Mouse (Mus musculus) spleen, adult 2 months (tissue): ENCODE results near the gene Nprl3. TPM values are rescaled to one million over a fixed set of nuclear protein-coding genes. Genes with fewer than 3 reads are reported as not detected.
A peak's percentile ranks its signal among the peaks of the same experiment; 100 is the strongest.

ENCODE experiments used
- DNase-seq, 2 experiments: peaks; one replicate each; pipeline versions ENCODE4 v3.0.0 to v3.0.0-alpha.2; 2012 to 2021; ENCODE audit warnings: low spot score in 2 of 2, low read depth in 1 of 2
- H3K27ac ChIP-seq: fragments of 200-500 bp; 2 replicates; pipeline ENCODE4 v1.5.1; 2012; ENCODE audit warnings: low read length, inconsistent platforms; ENCODE audit not compliant: insufficient read depth
- H3K27me3 ChIP-seq: fragments of 200-500 bp; 2 replicates; pipeline ENCODE4 v1.6.1; 2012; ENCODE audit warnings: mild to moderate bottlenecking, moderate library complexity, low read length, inconsistent platforms; ENCODE audit not compliant: control insufficient read depth, insufficient read depth
- H3K36me3 ChIP-seq: fragments of 200-500 bp; 2 replicates; pipeline ENCODE4 v1.6.1; 2012; ENCODE audit warnings: mild to moderate bottlenecking, low read length, inconsistent platforms; ENCODE audit not compliant: control insufficient read depth, insufficient read depth
- H3K4me1 ChIP-seq: fragments of 200-500 bp; 2 replicates; pipeline ENCODE4 v1.6.1; 2011; ENCODE audit warnings: inconsistent platforms; ENCODE audit not compliant: control insufficient read depth, insufficient read depth, insufficient read length
- H3K4me3 ChIP-seq: fragments of 200-500 bp; 2 replicates; pipeline ENCODE4 v1.5.1; 2011; ENCODE audit warnings: mild to moderate bottlenecking, inconsistent platforms; ENCODE audit not compliant: insufficient read depth, insufficient read length; ENCODE audit errors: extremely low read depth
- CTCF ChIP-seq: fragments of 200-500 bp; IDR thresholded peaks from 2 replicates; pipeline ENCODE4 v1.5.1; 2011; ENCODE audit warnings: mild to moderate bottlenecking, inconsistent platforms; ENCODE audit not compliant: insufficient read depth, insufficient read length, insufficient replicate concordance; ENCODE audit errors: extremely low read depth
- POLR2A ChIP-seq: fragments of 200-500 bp; IDR thresholded peaks from 2 replicates; pipeline ENCODE4 v1.6.1; 2011; ENCODE audit warnings: low read depth, low read length, inconsistent platforms
- WGBS: fragments of 180-500 bp; shearing (Covaris S2); methylation state at CpG from one replicate; pipeline ENCODE4 v1.1.7; 2018; 5-methylcytosine and 5-hydroxymethylcytosine counted together
- polyA plus RNA-seq: library from polyadenylated mRNA; depleted of rRNA; stranded (reverse); fragments of >200 nt; gene quantifications from 2 replicates; pipeline ENCODE4 v1.2.3, GENCODE M21; 2012

Nprl3 gene
- polyA plus RNA-seq, 1 experiment: 76.9 TPM

- TF ChIP-seq POLR2A: no peak
- no peak for TF ChIP-seq CTCF
- Histone ChIP-seq H3K4me3 (peak within 1 kb of the TSS; percentile 54), H3K4me1 (peaks cover 14% of the 10 kb centered on the region), H3K27me3 (no peaks in the 10 kb centered on the region), H3K27ac (peak within 1 kb of the TSS; percentile 44; the same call in 1 of the 2 replicates), H3K36me3 (no peaks in the 10 kb centered on the region)
- 48% methylated on average over 10 of the region's 10 CpGs for WGBS
- DNase-seq: no peak
Observed at GRCm38 (mm10) chr11:32200075-32200601, 67.4 kb downstream of the Nprl3 start, which contains the start of gene Il9r. Gene Il9r (minus strand): TSS chr11:32200279.

- H3K36me3 ChIP-seq: no peaks in the 10 kb centered on the region
- H3K4me1 ChIP-seq: peaks cover 14% of the 10 kb centered on the region
- DNase-seq: no peak
- no peak for TF ChIP-seq CTCF
- no peak for TF ChIP-seq POLR2A
- 38% methylated on average over 6 of the region's 6 CpGs for WGBS
- H3K27ac ChIP-seq: no peak overlapping the region
- peak overlapping the region; percentile 54 for H3K4me3 ChIP-seq
- no peaks in the 10 kb centered on the region for H3K27me3 ChIP-seq
Observed at GRCm38 (mm10) chr11:32199230-32199629, 68.3 kb downstream of the Nprl3 start.

- no peak for TF ChIP-seq CTCF
- no peak for TF ChIP-seq POLR2A
- DNase-seq: no peak
- no peak overlapping the region for H3K27ac ChIP-seq
- 67% methylated on average over 14 of the region's 14 CpGs for WGBS
- H3K27me3 ChIP-seq: no peaks in the 10 kb centered on the region
- H3K36me3 ChIP-seq: no peaks in the 10 kb centered on the region
- H3K4me3 ChIP-seq: peak overlapping the region; percentile 27; the same call in 1 of the 2 replicates
- H3K4me1 ChIP-seq: peaks cover 14% of the 10 kb centered on the region
Observed at GRCm38 (mm10) chr11:32198256-32198955, 69.1 kb downstream of the Nprl3 start.

GRCm38 (mm10) chr11:32197766-32198165 is 69.7 kb downstream of the Nprl3 start:
- Histone ChIP-seq H3K27ac (no peak overlapping the region), H3K4me1 (peaks cover 14% of the 10 kb centered on the region), H3K27me3 (no peaks in the 10 kb centered on the region), H3K4me3 (no peak overlapping the region), H3K36me3 (no peaks in the 10 kb centered on the region)
- 74% methylated on average over 3 of the region's 3 CpGs for WGBS
- TF ChIP-seq POLR2A: no peak
- TF ChIP-seq CTCF: no peak
- no peak for DNase-seq

GRCm38 (mm10) chr11:32196727-32197126 is 70.8 kb downstream of the Nprl3 start:
- 82% methylated on average over 6 of the region's 6 CpGs for whole genome bisulfite sequencing
- peaks cover 14% of the 10 kb centered on the region for H3K4me1 ChIP-seq
- DNase-seq: no peak
- H3K4me3 ChIP-seq: no peak overlapping the region
- no peak overlapping the region for H3K27ac ChIP-seq
- no peaks in the 10 kb centered on the region for H3K36me3 ChIP-seq
- H3K27me3 ChIP-seq: no peaks in the 10 kb centered on the region
- TF ChIP-seq POLR2A (no peak), CTCF (no peak)

- WGBS: 29% methylated on average over 11 of the region's 11 CpGs
- Histone ChIP-seq H3K27ac (peak overlapping the region; percentile 47), H3K36me3 (no peaks in the 10 kb centered on the region), H3K4me1 (peaks cover 14% of the 10 kb centered on the region), H3K27me3 (no peaks in the 10 kb centered on the region), H3K4me3 (no peak overlapping the region)
- TF ChIP-seq POLR2A: no peak
- TF ChIP-seq CTCF: no peak
- no peak for DNase-seq
Observed at GRCm38 (mm10) chr11:32195867-32196540, 71.5 kb downstream of the Nprl3 start.
